Mouse (Mus musculus) brain, adult 2 months (tissue): Measurements from ENCODE around the gene Rcc2.

Experiments
- DNase-seq: peaks from one replicate; pipeline ENCODE4 v3.0.0; 2011; ENCODE audit warnings: low read depth, low spot score

Rcc2 gene

GRCm38 (mm10) chr4:140709617-140710016, 9.3 kb downstream of the Rcc2 start:
- no peak for DNase-seq

GRCm38 (mm10) chr4:140710781-140711180, 10.4 kb downstream of the Rcc2 start:
- DNase-seq: peak; percentile 42

GRCm38 (mm10) chr4:140711360-140711759, 11.0 kb downstream of the Rcc2 start:
- DNase-seq: no peak

GRCm38 (mm10) chr4:140713480-140714365, 13.4 kb downstream of the Rcc2 start:
- peak; percentile 99 for DNase-seq

DNA sequence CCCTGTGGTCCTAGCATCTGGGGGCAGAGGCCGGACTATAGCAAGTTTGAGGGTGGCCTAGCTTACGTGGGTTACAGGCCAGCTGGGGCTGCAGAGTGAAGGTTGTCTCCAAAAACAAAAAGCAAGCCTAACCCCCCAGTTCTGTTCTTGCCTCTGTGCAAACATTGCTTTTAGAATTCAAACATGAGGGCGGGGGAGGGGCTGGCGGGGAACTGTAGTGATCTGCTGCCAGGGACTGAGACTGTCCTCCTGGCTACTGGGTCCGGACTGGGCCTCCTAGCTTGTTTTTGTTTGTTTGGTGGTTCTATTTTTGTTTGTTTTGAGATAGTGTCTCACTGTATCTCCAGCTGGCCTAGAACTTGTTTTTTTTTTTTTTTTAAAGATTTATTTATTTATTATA, 14.2 kb downstream of the Rcc2 start:
- no peak for DNase-seq

DNA sequence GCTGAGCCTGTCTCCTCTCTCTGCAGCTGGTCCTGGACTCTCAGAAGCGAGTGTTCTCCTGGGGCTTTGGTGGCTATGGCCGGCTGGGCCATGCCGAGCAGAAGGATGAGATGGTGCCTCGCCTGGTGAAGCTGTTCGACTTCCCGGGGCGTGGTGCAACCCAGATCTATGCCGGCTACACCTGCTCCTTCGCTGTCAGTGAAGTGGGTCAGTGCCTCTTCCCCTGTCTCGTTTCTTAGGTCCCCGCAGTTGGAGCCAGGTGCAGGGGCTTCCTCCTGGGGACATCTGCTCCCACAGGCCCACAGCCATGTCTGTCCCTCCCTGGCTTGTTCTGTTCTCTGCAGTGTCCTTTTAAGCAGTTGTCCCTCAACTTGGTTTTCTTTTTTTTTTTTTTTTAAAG, 16.7 kb downstream of the Rcc2 start:
- DNase-seq: no peak

DNA sequence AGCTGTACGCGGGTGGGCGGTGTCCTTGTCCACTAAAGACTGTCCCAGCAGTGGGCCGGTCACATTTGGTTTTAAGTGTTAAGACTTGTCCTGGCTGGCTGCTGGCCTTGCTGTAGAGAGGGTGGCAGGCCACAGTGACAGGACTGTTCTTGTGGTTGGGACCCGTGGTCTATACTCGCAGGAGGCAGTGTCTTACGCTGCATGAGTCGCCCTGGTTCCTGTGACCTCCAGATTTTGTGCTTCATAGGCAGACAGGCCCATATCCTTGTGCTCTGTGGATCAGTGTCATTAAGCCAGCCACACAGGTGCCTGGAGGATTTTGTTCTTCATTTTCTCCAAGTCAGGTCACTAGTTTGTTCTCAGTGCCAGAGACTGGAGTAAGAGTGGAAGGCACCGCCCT, 18.1 kb downstream of the Rcc2 start:
- no peak for DNase-seq

DNA sequence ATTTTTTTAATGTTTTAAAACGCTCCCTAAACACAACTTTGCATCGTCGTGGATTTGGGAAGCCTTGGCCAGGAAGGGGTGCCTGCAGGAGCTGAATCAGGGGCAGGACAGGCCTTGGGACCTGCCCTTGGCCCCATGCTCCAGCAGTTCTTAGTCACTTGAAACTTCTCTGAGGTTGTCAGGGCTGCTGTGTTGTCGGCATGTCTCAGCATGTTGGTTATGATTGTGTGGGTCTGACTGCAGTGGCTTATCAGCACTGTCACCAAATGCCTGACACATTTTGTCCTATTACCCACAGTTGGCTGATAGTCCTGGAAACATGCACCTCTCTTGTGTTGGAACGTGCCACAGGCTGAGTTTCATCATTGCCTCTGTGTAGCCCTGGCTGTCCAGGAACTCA, 19.8 kb downstream of the Rcc2 start:
- DNase-seq: no peak

GRCm38 (mm10) chr4:140721968-140722490, 21.7 kb downstream of the Rcc2 start:
- DNase-seq: no peak

DNA sequence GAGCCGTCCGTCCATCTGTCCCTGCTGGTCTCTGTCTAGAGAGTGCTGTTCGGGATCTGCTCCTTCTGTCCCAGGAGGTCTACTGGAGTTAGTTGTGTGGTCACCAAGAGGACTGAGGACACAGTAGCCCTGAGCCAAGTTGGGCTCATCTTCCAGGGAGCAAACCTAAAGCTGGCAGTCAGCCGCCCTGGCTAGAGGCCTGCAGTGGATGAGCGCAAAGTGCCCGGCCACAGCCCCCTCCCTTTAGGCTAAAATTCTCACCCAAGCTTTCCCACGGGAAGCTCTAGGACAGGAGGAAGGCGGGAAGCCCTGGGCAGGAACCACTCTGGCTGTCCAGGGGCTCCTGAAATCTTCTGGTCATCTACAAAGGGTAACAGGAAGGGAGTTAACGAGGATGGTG, 22.4 kb downstream of the Rcc2 start:
- DNase-seq: no peak

DNA sequence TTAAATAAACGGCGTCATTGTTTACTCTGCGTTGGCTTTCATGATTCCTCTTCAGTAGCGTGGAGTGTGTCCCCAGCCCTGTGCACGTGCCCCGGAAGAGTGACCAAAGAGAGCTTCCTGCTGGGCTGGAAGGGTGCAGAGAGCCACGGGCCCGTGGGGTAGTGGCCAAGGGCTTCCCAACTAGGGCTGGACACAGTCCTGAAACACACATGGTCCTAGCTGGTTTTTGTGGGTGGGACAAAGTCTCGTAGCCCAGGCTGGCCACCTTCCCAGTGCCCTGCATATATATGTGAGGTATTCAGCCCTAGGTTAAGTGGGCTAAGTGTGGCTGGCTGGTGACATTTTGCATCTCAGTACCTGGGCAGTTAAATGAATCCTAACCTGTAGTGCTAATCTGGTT, 22.9 kb downstream of the Rcc2 start:
- DNase-seq: no peak

DNA sequence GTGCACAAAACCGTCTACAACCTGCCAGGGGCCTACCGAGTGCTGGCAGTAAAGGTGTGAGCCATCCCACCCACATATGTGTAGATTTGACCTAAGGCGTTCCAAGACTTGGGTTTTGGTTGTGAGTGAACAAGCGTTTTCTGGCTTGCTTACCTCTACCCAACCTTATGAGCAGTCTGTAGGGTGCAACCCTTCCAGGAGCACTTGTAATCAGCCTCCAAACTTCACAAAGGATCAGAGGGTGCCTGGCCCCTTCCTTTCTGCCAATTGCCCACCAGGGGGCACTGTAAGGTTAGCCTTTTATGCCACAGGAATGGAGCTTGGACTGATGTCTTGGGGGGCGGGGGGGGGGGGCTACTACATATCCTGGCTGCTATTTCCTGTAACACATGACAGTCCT, 23.5 kb downstream of the Rcc2 start:
- DNase-seq: peak; percentile 59

DNA sequence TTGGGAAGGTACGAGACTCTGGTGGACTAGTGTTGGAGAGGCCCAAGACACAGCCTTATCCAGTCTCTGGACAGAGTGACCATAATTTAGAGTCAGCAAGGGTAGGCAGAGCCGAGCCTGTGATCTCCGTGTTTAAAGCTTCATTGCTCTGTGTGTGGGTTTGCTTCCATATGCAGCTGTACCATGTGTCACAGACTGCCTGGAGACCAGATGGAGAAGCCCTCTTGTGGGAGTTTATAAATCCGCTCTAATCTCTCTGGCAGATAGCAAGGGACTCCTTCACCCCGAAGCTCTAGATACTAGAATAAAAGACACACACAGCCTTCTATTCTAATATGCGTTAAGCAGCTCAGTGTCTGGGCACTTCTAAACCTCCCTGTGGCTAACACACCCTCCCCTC, 24.4 kb downstream of the Rcc2 start:
- DNase-seq: peak; percentile 76

GRCm38 (mm10) chr4:140726907-140727306, 26.6 kb downstream of the Rcc2 start:
- no peak for DNase-seq

DNA sequence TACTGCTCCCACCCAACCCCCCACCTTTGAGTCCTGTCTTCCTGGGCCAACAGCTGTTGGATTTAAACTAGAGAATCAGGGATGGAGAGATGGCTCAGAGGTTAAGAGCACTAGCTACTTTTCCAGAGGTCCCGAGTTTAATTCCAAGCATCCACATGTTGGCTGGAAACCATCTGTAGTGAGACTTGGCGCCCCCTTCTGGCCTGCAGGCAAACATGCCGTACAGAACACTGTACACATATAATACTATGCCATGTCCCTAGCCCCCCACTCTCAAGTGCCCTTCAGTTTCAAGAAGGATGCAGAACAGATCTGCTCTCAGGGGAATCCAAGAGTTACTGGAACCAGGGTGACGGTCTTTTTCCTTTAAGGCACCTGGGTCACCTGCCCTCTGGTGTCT, 31.3 kb downstream of the Rcc2 start:
- DNase-seq: no peak

DNA sequence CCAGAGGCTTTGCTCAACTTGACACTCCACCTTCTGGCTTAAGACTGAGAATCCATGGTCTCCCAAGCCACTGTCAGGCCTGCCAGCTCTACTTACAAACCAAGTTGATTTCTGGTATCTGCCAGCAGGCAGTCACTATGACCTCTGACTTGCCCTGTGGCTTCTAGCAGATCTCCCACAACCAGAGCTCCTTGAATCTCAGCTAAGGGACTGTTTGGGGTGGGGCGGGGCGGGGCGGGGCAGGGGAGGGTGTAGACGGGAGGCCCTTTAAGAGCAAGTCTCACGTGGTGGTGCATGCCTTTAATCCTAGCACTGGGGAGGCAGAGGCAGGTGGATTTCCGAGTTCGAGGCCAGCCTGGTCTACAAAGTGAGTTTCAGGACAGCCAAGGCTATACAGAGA, 32.5 kb downstream of the Rcc2 start:
- no peak for DNase-seq

GRCm38 (mm10) chr4:140740655-140741054, 40.3 kb downstream of the Rcc2 start:
- DNase-seq: no peak

GRCm38 (mm10) chr4:140741401-140741800, 41.1 kb downstream of the Rcc2 start:
- DNase-seq: peak; percentile 47

- no peak for DNase-seq
Measured at GRCm38 (mm10) chr4:140742543-140742942, 42.2 kb downstream of the Rcc2 start, which contains the start of gene Padi6. Gene Padi6, minus strand, starts transcription at chr4:140742643.

DNA sequence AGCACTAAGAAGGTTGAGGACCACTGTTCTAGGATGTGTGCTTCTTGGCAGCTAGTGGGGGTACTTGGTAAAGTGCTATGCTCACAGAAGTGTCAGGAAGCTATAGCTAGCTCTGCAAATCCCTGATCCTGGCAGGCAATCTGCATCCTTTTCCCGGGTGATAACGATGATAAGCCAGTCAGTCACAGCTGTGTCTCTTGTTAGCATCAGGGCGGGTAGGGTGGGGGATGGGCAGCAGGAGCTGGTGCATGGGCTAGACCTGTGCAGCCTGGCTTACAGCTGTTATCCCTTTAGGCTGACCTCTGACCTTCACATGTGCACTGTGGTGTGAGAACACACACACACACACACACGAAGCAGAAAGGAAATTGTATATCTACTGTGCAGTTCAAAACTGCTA, 42.7 kb downstream of the Rcc2 start:
- no peak for DNase-seq

DNA sequence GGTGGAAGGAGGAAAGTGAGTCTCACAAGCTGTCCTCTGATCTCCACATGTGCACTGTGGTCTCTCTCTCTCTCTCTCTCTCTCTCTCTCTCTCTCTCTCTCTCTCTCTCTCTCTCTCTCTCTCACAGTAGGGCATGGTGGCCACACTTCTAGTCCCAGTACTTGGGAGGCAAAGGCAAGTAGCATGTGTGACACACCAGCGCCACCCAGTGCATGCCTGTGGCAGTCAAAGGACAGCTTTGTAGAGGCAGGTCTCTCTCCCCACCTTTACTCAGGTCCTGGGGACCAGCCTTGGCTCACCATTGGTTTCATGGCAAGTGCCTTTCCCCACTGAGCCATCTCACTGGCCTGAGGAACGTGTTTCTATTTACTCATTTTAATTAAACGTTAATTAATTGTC, 44.3 kb downstream of the Rcc2 start:
- DNase-seq: peak; percentile 74

- DNase-seq: no peak
Measured at GRCm38 (mm10) chr4:140747978-140748377, 47.6 kb downstream of the Rcc2 start.

DNA sequence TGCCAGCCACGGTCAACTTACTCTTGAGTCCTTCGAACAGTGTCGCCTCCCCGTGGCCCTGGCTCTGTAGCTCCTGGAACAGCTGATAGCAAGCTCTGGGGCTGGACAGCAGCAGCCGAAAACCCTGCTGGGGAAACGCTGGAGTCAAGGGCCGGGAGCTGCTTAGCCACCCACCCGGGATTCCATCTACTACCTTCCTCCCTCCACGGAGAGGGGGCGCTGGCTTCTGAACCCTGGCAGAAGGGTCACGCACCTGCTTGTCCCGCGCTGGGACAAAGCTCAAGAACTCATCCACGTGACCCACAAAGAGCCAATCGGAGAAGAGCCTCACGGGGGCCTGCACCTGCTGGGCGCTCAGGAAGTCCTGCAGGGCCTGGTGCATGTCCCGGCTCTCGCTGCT, 50.0 kb downstream of the Rcc2 start:
- DNase-seq: no peak
